Mouse (Mus musculus) skeletal muscle tissue, adult 2 months (tissue): ENCODE results near the gene Dnajc5.
A peak's percentile ranks its signal among the peaks of the same experiment; 100 is the strongest.

Source experiments
- DNase-seq: peaks from one replicate; pipeline ENCODE4 v3.0.0-alpha.2; 2012; ENCODE audit warnings: low read depth, low spot score

Dnajc5 gene

GRCm38 (mm10) chr2:181511231-181511630, 9.1 kb upstream of the Dnajc5 start:
- DNase-seq, result no peak

- DNase-seq, result no peak
Measured at GRCm38 (mm10) chr2:181519201-181519600, 1.1 kb upstream of the Dnajc5 start.

GRCm38 (mm10) chr2:181520936-181521227, 597 bp downstream of the Dnajc5 start:
- DNase-seq, result no peak

- no peak for DNase-seq
Measured at GRCm38 (mm10) chr2:181521491-181521890, 1.2 kb downstream of the Dnajc5 start.

- no peak for DNase-seq
Measured at GRCm38 (mm10) chr2:181522811-181523210, 2.5 kb downstream of the Dnajc5 start.

- no peak for DNase-seq
Measured at GRCm38 (mm10) chr2:181525526-181525925, 5.2 kb downstream of the Dnajc5 start.

GRCm38 (mm10) chr2:181529076-181529475, 8.8 kb downstream of the Dnajc5 start:
- DNase-seq, result no peak

GRCm38 (mm10) chr2:181532589-181532988, 12.3 kb downstream of the Dnajc5 start:
- DNase-seq, result no peak

- no peak for DNase-seq
Measured at GRCm38 (mm10) chr2:181536410-181536809, 16.1 kb downstream of the Dnajc5 start.

GRCm38 (mm10) chr2:181537444-181538047, 17.3 kb downstream of the Dnajc5 start:
- DNase-seq, result peak; percentile 55

GRCm38 (mm10) chr2:181541761-181542380, 21.6 kb downstream of the Dnajc5 start:
- no peak for DNase-seq

GRCm38 (mm10) chr2:181546142-181546541, 25.9 kb downstream of the Dnajc5 start:
- no peak for DNase-seq

GRCm38 (mm10) chr2:181548227-181548626, 27.9 kb downstream of the Dnajc5 start:
- no peak for DNase-seq

GRCm38 (mm10) chr2:181548682-181549081, 28.4 kb downstream of the Dnajc5 start:
- no peak for DNase-seq

GRCm38 (mm10) chr2:181550233-181550632, 29.9 kb downstream of the Dnajc5 start:
- peak; percentile 46 for DNase-seq

GRCm38 (mm10) chr2:181553772-181554171, 33.5 kb downstream of the Dnajc5 start:
- no peak for DNase-seq

- DNase-seq, result no peak
Measured at GRCm38 (mm10) chr2:181567338-181567737, 47.1 kb downstream of the Dnajc5 start.

GRCm38 (mm10) chr2:181568272-181569008, 48.2 kb downstream of the Dnajc5 start:
- DNase-seq, result no peak

- no peak for DNase-seq
Measured at GRCm38 (mm10) chr2:181569856-181570255, 49.6 kb downstream of the Dnajc5 start.

- no peak for DNase-seq
Measured at GRCm38 (mm10) chr2:181570375-181570774, 50.1 kb downstream of the Dnajc5 start.

- no peak for DNase-seq
Measured at GRCm38 (mm10) chr2:181570921-181571595, 50.8 kb downstream of the Dnajc5 start.

GRCm38 (mm10) chr2:181571941-181572670, 51.8 kb downstream of the Dnajc5 start:
- DNase-seq, result no peak
